Mouse (Mus musculus) myocyte (in vitro differentiated cells): ENCODE data around the gene Agap1.

Experiments
- CEBPB ChIP-seq: IDR thresholded peaks from 2 replicates; pipeline ENCODE4 v1.6.1; 2011; ENCODE audit warnings: mild to moderate bottlenecking, moderate library complexity; ENCODE audit not compliant: poor library complexity, insufficient read depth, severe bottlenecking
- E2F4 ChIP-seq: IDR thresholded peaks from one replicate; pipeline ENCODE4 v1.6.1; 2011; ENCODE audit warnings: mild to moderate bottlenecking, control low read depth, moderate library complexity; ENCODE audit not compliant: insufficient read depth
- MAX ChIP-seq: IDR thresholded peaks from one replicate; pipeline ENCODE4 v1.6.1; 2011; ENCODE audit warnings: low read depth, mild to moderate bottlenecking, control low read depth
- MYOD1 ChIP-seq, 3 experiments: IDR thresholded peaks; one replicate each; pipeline ENCODE4 v1.6.1; 2011; ENCODE audit warnings: control low read depth in 2 of 3, low read depth in 2 of 3, mild to moderate bottlenecking in 2 of 3, moderate library complexity in 1 of 3; ENCODE audit not compliant: insufficient read length in 2 of 3, control insufficient read depth in 1 of 3
- MYOG ChIP-seq, 3 experiments: IDR thresholded peaks; one replicate each; pipeline ENCODE4 v1.6.1; 2011; ENCODE audit warnings: control low read depth in 2 of 3, low read depth in 2 of 3, mild to moderate bottlenecking in 2 of 3; ENCODE audit not compliant: insufficient read length in 2 of 3, control insufficient read depth in 1 of 3, insufficient read depth in 1 of 3
- POLR2A ChIP-seq: IDR thresholded peaks from one replicate; pipeline ENCODE4 v1.6.1; 2011; ENCODE audit warnings: low read depth, mild to moderate bottlenecking, control low read depth, moderate library complexity; ENCODE audit not compliant: insufficient read length
- POLR2AphosphoS2 ChIP-seq: IDR thresholded peaks from one replicate; pipeline ENCODE4 v1.6.1; 2011; ENCODE audit warnings: low read depth, control low read depth; ENCODE audit not compliant: insufficient read length
- TCF12 ChIP-seq: IDR thresholded peaks from one replicate; pipeline ENCODE4 v1.6.1; 2011; ENCODE audit warnings: mild to moderate bottlenecking, control low read depth; ENCODE audit not compliant: poor library complexity, insufficient read depth, severe bottlenecking

DNA sequence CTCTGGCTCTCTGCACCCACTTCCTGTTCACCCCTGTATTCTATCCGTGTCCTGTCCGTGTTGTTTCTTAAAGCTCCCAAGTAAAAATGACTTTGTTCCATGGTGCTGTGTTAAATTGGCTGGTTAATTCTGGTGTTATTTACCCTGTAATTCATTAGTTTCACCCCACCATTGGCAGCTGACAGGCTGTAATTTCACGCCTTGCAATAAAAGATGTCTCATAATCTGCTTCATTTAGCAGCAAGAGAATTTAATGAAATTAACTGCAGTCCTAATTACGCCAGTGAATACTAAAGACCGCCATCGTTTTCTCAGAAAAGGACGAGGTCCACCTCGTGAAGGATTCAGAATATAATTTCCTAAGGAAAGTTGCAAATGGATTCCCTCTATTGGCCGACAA, 245.6 kb downstream of the Agap1 start:
- no peak for TF ChIP-seq POLR2A
- no peak for TF ChIP-seq CEBPB
- TF ChIP-seq MYOG (IDR thresholded peaks at IDR 0.05; ENCODE audit: control insufficient read depth in 1 of 3, insufficient read depth in 1 of 3, insufficient read length in 2 of 3, low read depth in 2 of 3) = no peak
- TF ChIP-seq MYOD1 (IDR thresholded peaks at IDR 0.05; ENCODE audit: control insufficient read depth in 1 of 3, insufficient read length in 2 of 3, low read depth in 2 of 3) = no peak
- no peak for TF ChIP-seq POLR2AphosphoS2
- no peak for TF ChIP-seq MAX
- TF ChIP-seq E2F4 = no peak
- TF ChIP-seq TCF12 = no peak
